Mouse (Mus musculus): ENCODE results near the gene Ctnnb1.

- TF ChIP-seq CTCF (IDR thresholded peaks at IDR 0.05; ENCODE audit: control insufficient read depth, insufficient read depth, low read length), result no peak
- TF ChIP-seq POLR2A (IDR thresholded peaks at IDR 0.05; ENCODE audit: borderline replicate concordance, control insufficient read depth, low read depth, low read length), result no peak
These were observed 17.1 kb downstream of the Ctnnb1 start for GRCm38 (mm10) chr9:120946131-120946530.
